Mouse (Mus musculus) hindbrain, postnatal 0 days (tissue): ENCODE data around the gene Sh2d4b. TPM values are rescaled to one million over a fixed set of nuclear protein-coding genes. Genes with fewer than 3 reads are reported as not detected.
A peak's percentile ranks its signal among the peaks of the same experiment; 100 is the strongest.

Source experiments
- ATAC-seq: fragments of 200-750 bp; cut with Nextera tagmentation; 2 replicates; pipeline ENCODE4 v1.8.0; 2017; ENCODE audit warnings: mild to moderate bottlenecking, moderate TSS enrichment, moderate library complexity
- DNase-seq: peaks from one replicate; pipeline ENCODE4 v3.0.0-alpha.2; 2015; ENCODE audit warnings: low spot score
- H3K27ac ChIP-seq: fragments of 300-500 bp; sonication (generic); 2 replicates; pipeline ENCODE4 v1.5.1; 2014; ENCODE audit warnings: mild to moderate bottlenecking
- H3K27me3 ChIP-seq: fragments of 300-500 bp; sonication (generic); 2 replicates; pipeline ENCODE4 v1.6.1; 2014; ENCODE audit warnings: low read length, mixed read lengths; ENCODE audit not compliant: insufficient read depth
- H3K36me3 ChIP-seq: fragments of 300-500 bp; sonication (generic); 2 replicates; pipeline ENCODE4 v1.6.1; 2014; ENCODE audit warnings: low read length, mixed read lengths; ENCODE audit not compliant: insufficient read depth
- H3K4me1 ChIP-seq: fragments of 300-500 bp; sonication (generic); 2 replicates; pipeline ENCODE4 v1.6.1; 2014; ENCODE audit warnings: antibody characterized with exemption, low read length, mixed read lengths; ENCODE audit not compliant: insufficient read depth
- H3K4me2 ChIP-seq: fragments of 300-500 bp; sonication (generic); 2 replicates; pipeline ENCODE4 v1.6.1; 2014; ENCODE audit warnings: low read depth, mild to moderate bottlenecking, low read length, moderate library complexity, mixed read lengths
- H3K4me3 ChIP-seq: fragments of 300-500 bp; sonication (generic); 2 replicates; pipeline ENCODE4 v1.5.1; 2014; ENCODE audit warnings: low read length
- H3K9ac ChIP-seq: fragments of 300-500 bp; sonication (generic); replicated peaks from 2 replicates; pipeline ENCODE4 v1.6.1; 2014; ENCODE audit warnings: mild to moderate bottlenecking, low read length, moderate library complexity, mixed read lengths
- H3K9me3 ChIP-seq: fragments of 300-500 bp; sonication (generic); 2 replicates; pipeline ENCODE4 v1.6.1; 2016; ENCODE audit warnings: low read length, mixed read lengths
- CTCF ChIP-seq: IDR thresholded peaks from 2 replicates; pipeline ENCODE4 v1.5.1; 2016; ENCODE audit warnings: antibody characterized with exemption, control low read depth, low read depth
- WGBS: fragments of 180-500 bp; shearing (Covaris S2); extraction: QIAGEN DNeasy Blood & Tissue Kit; methylation state at CpG from one replicate; pipeline ENCODE4 v1.1.7; 2014; 5-methylcytosine and 5-hydroxymethylcytosine counted together
- polyA plus RNA-seq: library from polyadenylated mRNA; unstranded; fragments of >200 nt; fragmentation: Nextera tagmentation; extraction: Ambion mirVana; gene quantifications from 2 replicates; pipeline ENCODE4 v1.2.1, GENCODE M21; 2015
- total RNA-seq: library from RNA; depleted of rRNA; stranded (reverse); fragments of >200 nt; gene quantifications from 2 replicates; pipeline ENCODE4 v1.2.3, GENCODE M21; 2014

Gene Sh2d4b
- total and polyA plus RNA-seq, 2 experiments from 2014 or later = 0.63 to 2.6 TPM

- no peak for DNase-seq
- TF ChIP-seq CTCF = no peak
- WGBS = 94% methylated on average over 1 of the region's 1 CpGs
These were observed 28.2 kb upstream of the Sh2d4b start for GRCm38 (mm10) chr14:40921241-40921640.

GRCm38 (mm10) chr14:40919521-40919920, 26.5 kb upstream of the Sh2d4b start:
- DNase-seq = no peak
- no peak for TF ChIP-seq CTCF
- WGBS = 91% methylated on average over 7 of the region's 7 CpGs
- no peaks in the 10 kb centered on the region for H3K27me3 ChIP-seq
- no peak overlapping the region for H3K4me3 ChIP-seq
- no peaks in the 10 kb centered on the region for H3K9me3 ChIP-seq
- no peak overlapping the region for H3K4me2 ChIP-seq
- no peak overlapping the region for H3K27ac ChIP-seq
- H3K36me3 ChIP-seq = peaks cover 4% of the 10 kb centered on the region; the same call in 1 of the 2 replicates
- no peak for ATAC-seq
- no peak overlapping the region for H3K9ac ChIP-seq
- H3K4me1 ChIP-seq = no peaks in the 10 kb centered on the region

More at GRCm38 (mm10) chr14:40921241-40921640, 28.2 kb upstream of the Sh2d4b start:
- Histone ChIP-seq H3K9ac (no peak overlapping the region), H3K9me3 (no peaks in the 10 kb centered on the region), H3K4me3 (no peak overlapping the region), H3K36me3 (no peaks in the 10 kb centered on the region), H3K4me2 (no peak overlapping the region), H3K4me1 (no peaks in the 10 kb centered on the region), H3K27ac (no peak overlapping the region), H3K27me3 (no peaks in the 10 kb centered on the region)
- ATAC-seq = no peak

GRCm38 (mm10) chr14:40918477-40918876, 25.4 kb upstream of the Sh2d4b start:
- peaks cover 4% of the 10 kb centered on the region; the same call in 1 of the 2 replicates for H3K36me3 ChIP-seq
- no peak overlapping the region for H3K27ac ChIP-seq
- no peaks in the 10 kb centered on the region for H3K9me3 ChIP-seq
- no peak overlapping the region for H3K4me2 ChIP-seq
- H3K4me1 ChIP-seq = no peaks in the 10 kb centered on the region
- 81% methylated on average over 5 of the region's 7 CpGs for WGBS
- no peaks in the 10 kb centered on the region for H3K27me3 ChIP-seq
- H3K4me3 ChIP-seq = no peak overlapping the region
- ATAC-seq = no peak
- no peak overlapping the region for H3K9ac ChIP-seq
- no peak for TF ChIP-seq CTCF
- DNase-seq = no peak

- H3K36me3 ChIP-seq = peaks cover 4% of the 10 kb centered on the region; the same call in 1 of the 2 replicates
- peak; percentile 98 for TF ChIP-seq CTCF
- DNase-seq = peak; percentile 89
- H3K4me1 ChIP-seq = no peaks in the 10 kb centered on the region
- H3K27me3 ChIP-seq = no peaks in the 10 kb centered on the region
- ATAC-seq = peak; percentile 73
- no peak overlapping the region for H3K27ac ChIP-seq
- H3K9ac ChIP-seq = no peak overlapping the region
- H3K4me3 ChIP-seq = no peak overlapping the region
- H3K4me2 ChIP-seq = no peak overlapping the region
- no peaks in the 10 kb centered on the region for H3K9me3 ChIP-seq
- 0% methylated on average over 1 of the region's 1 CpGs for WGBS
These were observed 24.6 kb upstream of the Sh2d4b start for GRCm38 (mm10) chr14:40917632-40918031.

- Histone ChIP-seq H3K36me3 (peaks cover 4% of the 10 kb centered on the region; the same call in 1 of the 2 replicates), H3K27me3 (no peaks in the 10 kb centered on the region), H3K27ac (no peak overlapping the region), H3K4me2 (no peak overlapping the region), H3K4me3 (no peak overlapping the region), H3K4me1 (no peaks in the 10 kb centered on the region), H3K9ac (no peak overlapping the region), H3K9me3 (no peaks in the 10 kb centered on the region)
- TF ChIP-seq CTCF = no peak
- WGBS = 93% methylated on average over 15 of the region's 15 CpGs
- 0 out of 2 replicates have a peak, but pooled peaks have one; percentile 3 for ATAC-seq
- no peak for DNase-seq
These were observed 23.6 kb upstream of the Sh2d4b start for GRCm38 (mm10) chr14:40916667-40917066.

- H3K27ac ChIP-seq = no peak overlapping the region
- WGBS = 93% methylated on average over 8 of the region's 8 CpGs
- TF ChIP-seq CTCF = no peak
These were observed 22.8 kb upstream of the Sh2d4b start for GRCm38 (mm10) chr14:40915838-40916237.

DNA sequence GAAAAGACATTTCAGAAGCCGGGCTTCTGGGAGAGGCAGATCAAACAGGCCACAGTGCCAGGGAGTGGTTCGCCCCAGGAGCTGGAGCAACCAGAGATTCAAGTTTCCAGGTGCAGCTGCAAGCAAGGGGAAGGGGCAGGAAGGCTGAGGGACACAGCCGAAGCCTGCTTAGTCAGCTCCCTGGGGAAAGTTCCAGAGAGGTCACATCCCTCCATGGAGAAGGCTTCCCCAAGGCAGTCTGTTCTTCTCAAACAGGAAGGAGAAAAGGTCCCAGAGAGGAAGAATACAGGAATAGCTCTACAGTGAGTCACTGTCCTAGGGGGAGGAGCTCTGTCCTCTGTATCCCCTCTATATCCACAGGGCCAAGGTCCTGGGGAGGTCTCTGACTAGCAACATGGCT, 21.6 kb upstream of the Sh2d4b start:
- WGBS = 82% methylated on average over 3 of the region's 3 CpGs
- Histone ChIP-seq H3K27ac (no peak overlapping the region), H3K27me3 (no peaks in the 10 kb centered on the region), H3K36me3 (peaks cover 4% of the 10 kb centered on the region; the same call in 1 of the 2 replicates), H3K4me2 (no peak overlapping the region), H3K4me3 (no peak overlapping the region), H3K4me1 (no peaks in the 10 kb centered on the region), H3K9ac (no peak overlapping the region), H3K9me3 (no peaks in the 10 kb centered on the region)
- DNase-seq (no peak), ATAC-seq (no peak)
- no peak for TF ChIP-seq CTCF

More at GRCm38 (mm10) chr14:40915838-40916237, 22.8 kb upstream of the Sh2d4b start:
- Histone ChIP-seq H3K9me3 (no peaks in the 10 kb centered on the region), H3K4me2 (no peak overlapping the region), H3K9ac (no peak overlapping the region), H3K27me3 (no peaks in the 10 kb centered on the region), H3K4me1 (no peaks in the 10 kb centered on the region), H3K4me3 (no peak overlapping the region), H3K36me3 (peaks cover 4% of the 10 kb centered on the region; the same call in 1 of the 2 replicates)
- ATAC-seq (no peak), DNase-seq (no peak)
